Mouse (Mus musculus) megakaryocyte, adult 5-6 weeks (primary cell): ENCODE data around the gene Farp1. TPM values are rescaled to one million over a fixed set of nuclear protein-coding genes. Genes with fewer than 3 reads are reported as not detected.

Experiments used
- ATAC-seq: 2 replicates; pipeline ENCODE4 v1.8.0; 2016; ENCODE audit warnings: mild to moderate bottlenecking, inconsistent platforms; ENCODE audit not compliant: poor library complexity, severe bottlenecking
- total RNA-seq, 2 experiments: library from RNA; stranded (forward) in 1 of 2; stranded (reverse) in 1 of 2; fragments of 153-499, 151-499 nt in 1 of 2; fragments of 221-1000, 200-1000 nt in 1 of 2; gene quantifications; 2 replicates each; pipeline versions ENCODE4 v1.2.3 to v1.2.4; 2015 to 2017

Gene Farp1
- total RNA-seq (2015): 0.33 and 0.75 TPM in 2 replicates
- 0.37 and 1.8 TPM in 2 replicates for total RNA-seq (2017)

- ATAC-seq: peak; percentile 85
These were observed at the start of gene Farp1 for GRCm38 (mm10) chr14:121034973-121035662. Gene Farp1, plus strand, starts transcription at chr14:121035200.

- ATAC-seq: no peak
These were observed 45.9 kb upstream of the Farp1 start for GRCm38 (mm10) chr14:120989126-120989525.

GRCm38 (mm10) chr14:120997686-120998085, 37.3 kb upstream of the Farp1 start:
- ATAC-seq: no peak

GRCm38 (mm10) chr14:121000561-121001340, 34.2 kb upstream of the Farp1 start:
- ATAC-seq: no peak

- ATAC-seq: no peak
These were observed 29.4 kb upstream of the Farp1 start for GRCm38 (mm10) chr14:121005621-121006020.

- ATAC-seq: no peak
These were observed 29.0 kb upstream of the Farp1 start for GRCm38 (mm10) chr14:121006021-121006420.

GRCm38 (mm10) chr14:121015114-121015690, 19.8 kb upstream of the Farp1 start:
- no peak for ATAC-seq

- ATAC-seq: no peak
These were observed 12.6 kb upstream of the Farp1 start for GRCm38 (mm10) chr14:121022403-121022802.

GRCm38 (mm10) chr14:121025381-121025780, 9.6 kb upstream of the Farp1 start:
- no peak for ATAC-seq

- ATAC-seq: no peak
These were observed 3.6 kb upstream of the Farp1 start for GRCm38 (mm10) chr14:121031396-121031795.

- ATAC-seq: no peak
These were observed 475 bp upstream of the Farp1 start for GRCm38 (mm10) chr14:121034525-121034924.

GRCm38 (mm10) chr14:121035663-121036473, 868 bp downstream of the Farp1 start:
- ATAC-seq: peak; percentile 47

GRCm38 (mm10) chr14:121036612-121037221, 1.7 kb downstream of the Farp1 start:
- ATAC-seq: peak; percentile 13; the same call in 1 of the 2 replicates

- 0 out of 2 replicates have a peak, but pooled peaks have one; percentile 25 for ATAC-seq
These were observed 2.3 kb downstream of the Farp1 start for GRCm38 (mm10) chr14:121037276-121037675.

- ATAC-seq: no peak
These were observed 3.7 kb downstream of the Farp1 start for GRCm38 (mm10) chr14:121038676-121039075.

GRCm38 (mm10) chr14:121044145-121044544, 9.1 kb downstream of the Farp1 start:
- peak; percentile 72 for ATAC-seq

- ATAC-seq: no peak
These were observed 11.4 kb downstream of the Farp1 start for GRCm38 (mm10) chr14:121046313-121046961.

GRCm38 (mm10) chr14:121047780-121048179, 12.8 kb downstream of the Farp1 start:
- no peak for ATAC-seq

- ATAC-seq: 0 out of 2 replicates have a peak, but pooled peaks have one; percentile 56
These were observed 16.0 kb downstream of the Farp1 start for GRCm38 (mm10) chr14:121051002-121051401.

- no peak for ATAC-seq
These were observed 18.1 kb downstream of the Farp1 start for GRCm38 (mm10) chr14:121053020-121053518.
